9 mouse cellular contexts compared by ENCODE assay signal in the genomic region with DNA sequence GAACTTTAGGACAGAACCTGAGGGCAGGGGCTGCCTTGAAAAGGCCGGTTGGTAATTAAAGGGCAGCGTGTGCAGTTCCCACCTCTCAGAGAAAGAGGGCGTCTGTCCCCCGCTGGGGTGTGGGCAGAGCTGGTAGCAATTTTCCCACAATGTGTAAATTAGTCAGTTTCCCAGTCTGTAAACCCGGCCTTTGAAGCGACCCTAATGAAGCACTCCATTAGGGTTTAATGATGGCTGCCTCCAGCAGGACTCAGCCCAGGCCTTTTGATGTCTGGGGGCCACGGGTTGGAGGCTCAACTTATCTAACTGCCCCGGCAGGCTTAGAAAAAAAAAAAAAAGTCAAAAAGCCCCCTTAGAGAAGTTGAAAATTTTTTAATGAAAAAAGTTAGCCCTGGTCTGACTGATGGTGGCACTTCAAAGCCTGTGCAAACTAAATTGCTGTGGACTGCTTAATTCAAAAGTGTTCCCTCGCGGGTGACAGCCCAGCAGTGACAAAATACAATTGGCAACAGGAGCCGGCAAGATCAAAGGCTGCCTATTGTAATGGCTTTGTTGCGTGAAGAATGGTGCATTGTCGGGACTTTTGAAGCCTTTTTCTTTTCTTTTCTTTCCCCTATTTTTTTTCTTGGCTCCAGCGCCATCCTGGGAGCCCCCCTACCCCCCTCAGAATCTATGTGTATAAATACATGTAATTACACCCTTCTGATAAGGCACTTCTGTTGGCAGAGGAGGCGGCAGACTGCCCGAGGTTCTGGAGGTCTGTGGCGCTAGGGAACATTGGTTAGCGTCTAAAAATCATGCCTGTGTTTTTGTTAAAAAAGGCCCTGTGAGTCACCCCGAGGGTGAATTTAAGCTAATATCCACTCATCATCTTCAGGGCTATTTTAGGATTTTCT.
DNase-seq lines count a peak whose midpoint lies in the region; ATAC-seq and TF ChIP-seq lines count a peak whose summit lies in the region.
"Had no signal": no experiment of that assay in that cellular context is flagged by ENCODE, and none has a peak within 500 bp of the region (broad histone marks: within the 10 kb centered on the region; RNA-seq: fewer than 3 reads in every experiment).

No protein-coding gene starts in this region.

- 22% methylated on average over 19 of the region's 19 CpGs for WGBS in heart, adult 2 months
- 5% methylated on average over 19 of the region's 19 CpGs for WGBS in neural tube, embryonic 15.5 days

- ATAC-seq in neural tube, embryonic 15.5 days (ENCODE audit: low FRiP score), result no peak

- intact Hi-C loops in heart, adult 2 months (cut with DNase I), result no loop called here
- intact Hi-C loops in heart, postnatal 25 days (cut with DNase I), result no loop called here

- H3K27ac ChIP-seq in heart, adult 2 months, result no peak overlapping the region
- no peak overlapping the region for H3K27ac ChIP-seq in neural tube, embryonic 15.5 days (replicated peaks)

- H3K4me1 ChIP-seq in heart, adult 2 months (ENCODE audit: control insufficient read depth, insufficient read depth, low read length), result no peaks in the 10 kb centered on the region
- peaks cover 25% of the 10 kb centered on the region for H3K4me1 ChIP-seq in neural tube, embryonic 15.5 days

- H3K27me3 ChIP-seq in heart, adult 2 months (ENCODE audit: control insufficient read depth, insufficient read depth, low read length), result peaks cover 3% of the 10 kb centered on the region
- H3K27me3 ChIP-seq in neural tube, embryonic 15.5 days (replicated peaks), result peaks cover 81% of the 10 kb centered on the region

- no peaks in the 10 kb centered on the region for H3K36me3 ChIP-seq in heart, adult 2 months (ENCODE audit: control insufficient read depth, insufficient read depth, low read length)
- H3K36me3 ChIP-seq in neural tube, embryonic 15.5 days, result no peaks in the 10 kb centered on the region

- H3K4me2 ChIP-seq in neural tube, embryonic 15.5 days, result no peak overlapping the region

- TF ChIP-seq CTCF in heart, adult 2 months (IDR thresholded peaks at IDR 0.05), result peak; percentile 24; the same call in 1 of the 2 replicates

- TF ChIP-seq POLR2A in heart, adult 2 months (IDR thresholded peaks at IDR 0.05; ENCODE audit: insufficient read depth, low read depth, low read length), result no peak

- no peak for TF ChIP-seq EP300 in heart, adult 2 months (IDR thresholded peaks at IDR 0.05; ENCODE audit: insufficient read depth, low read depth, low read length)

- DNase-seq in heart, adult 2 months, result no peak
- DNase-seq in heart, postnatal 25 days (ENCODE audit: low spot score), result no peak
- peak; percentile 66 for DNase-seq in neural tube, embryonic 10.5 days (ENCODE audit: extremely low spot score, low spot score)
- peak; percentile 67 for DNase-seq in hindlimb bud, embryonic 11.5 days (ENCODE audit: extremely low spot score, low read depth, low spot score)
- peak; percentile 90 for DNase-seq in retina, postnatal 1 day
- DNase-seq in cerebellum, adult 11-12 months, result no peak
- DNase-seq in kidney, postnatal 25 days, result no peak
- DNase-seq: gastrocnemius, postnatal 25 days had no signal

- no peak overlapping the region for H3K9ac ChIP-seq in heart, adult 2 months (ENCODE audit: low read depth, low read length)
- H3K9ac ChIP-seq in neural tube, embryonic 15.5 days (replicated peaks), result no peak overlapping the region

- H3K9me3 ChIP-seq in neural tube, embryonic 15.5 days (replicated peaks), result no peaks in the 10 kb centered on the region

- no peaks in the 10 kb centered on the region for H3K79me2 ChIP-seq in heart, adult 2 months (replicated peaks; ENCODE audit: control insufficient read depth, insufficient read depth, low read length)

- H3K4me3 ChIP-seq in heart, adult 2 months, result no peak overlapping the region
- no peak overlapping the region for H3K4me3 ChIP-seq in neural tube, embryonic 15.5 days (replicated peaks)

Comparison
In these comparisons a context has a peak if more than half of its experiments do, and no peak if none do; other contexts are left out.
1. DNase-seq: peak in neural tube, embryonic 10.5 days (single experiment), hindlimb bud, embryonic 11.5 days (single experiment) and retina, postnatal 1 day (single experiment); none in heart, adult 2 months (0 of 2), heart, postnatal 25 days (single experiment), cerebellum, adult 11-12 months (single experiment) and kidney, postnatal 25 days (0 of 2).